Mouse (Mus musculus): ENCODE measurements around the gene Gm8369.

GRCm38 (mm10) chr19:11484388-11484787 is 1.4 kb upstream of the Gm8369 start:
- TF ChIP-seq CTCF (IDR thresholded peaks at IDR 0.05; ENCODE audit: low read depth, low read length) (no peak), GATA1 (IDR thresholded peaks at IDR 0.05; ENCODE audit: borderline replicate concordance, low read length) (no peak), TAL1 (conservative IDR thresholded peaks at IDR 0.05; ENCODE audit: low read depth, low read length) (no peak), POLR2AphosphoS5 (IDR thresholded peaks at IDR 0.05; ENCODE audit: insufficient replicate concordance, low read depth, low read length) (no peak)

Data from G1E (cell line).